Mouse (Mus musculus): ENCODE measurements around the gene Ppp2r5d.

Ppp2r5d gene

GRCm38 (mm10) chr17:46646322-46646662 is 58.6 kb downstream of the Ppp2r5d start:
- in situ Hi-C loops (cut with MboI, MseI), result loop anchor here (5.0 kb wide), 1 partner anchor 94 kb away; no protein-coding TSS in a partner anchor

GRCm38 (mm10) chr17:46645561-46646321 is 59.2 kb downstream of the Ppp2r5d start, which contains the start of the genes Klc4 and Mrpl2:
Gene Klc4, minus strand, starts transcription at chr17:46646022.
Gene Mrpl2, plus strand, starts transcription at chr17:46646229.
- in situ Hi-C loops (cut with MboI, MseI), result loop anchor here (5.0 kb wide), 1 partner anchor 93 kb away; no protein-coding TSS in a partner anchor

DNA sequence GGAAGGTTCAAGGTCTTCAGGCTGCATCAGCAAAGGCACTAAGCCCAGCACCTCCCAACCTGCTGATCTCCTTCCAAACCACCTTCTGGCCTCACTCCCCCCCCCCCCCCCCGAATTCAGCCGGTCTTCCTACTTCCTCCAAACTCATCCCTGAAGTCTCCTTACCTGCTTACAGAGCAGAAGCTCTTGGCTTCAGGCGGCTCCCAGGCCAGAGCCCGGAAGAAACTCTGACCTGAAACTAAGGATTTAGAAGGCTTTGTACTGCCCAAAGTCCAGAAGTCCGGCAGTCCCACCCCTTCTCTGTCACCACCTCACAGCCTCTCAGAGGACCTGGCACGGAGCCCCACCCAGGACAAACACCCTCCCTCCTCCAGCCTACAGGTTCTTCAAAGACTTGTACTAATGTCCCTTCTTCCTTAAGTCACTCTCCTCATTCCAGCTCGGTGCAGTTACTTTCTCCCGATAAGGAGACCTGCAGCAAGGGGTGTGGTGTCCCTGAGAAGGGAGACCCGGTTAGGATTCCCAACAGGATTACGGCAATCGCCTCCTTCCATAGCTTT is 59.9 kb downstream of the Ppp2r5d start:
- in situ Hi-C loops (cut with MboI, MseI), result loop anchor here (5.0 kb wide), 1 partner anchor 93 kb away; no protein-coding TSS in a partner anchor

- in situ Hi-C loops (cut with MboI, MseI), result no loop called here
Observed at GRCm38 (mm10) chr17:46644152-46644805, 60.6 kb downstream of the Ppp2r5d start.

DNA sequence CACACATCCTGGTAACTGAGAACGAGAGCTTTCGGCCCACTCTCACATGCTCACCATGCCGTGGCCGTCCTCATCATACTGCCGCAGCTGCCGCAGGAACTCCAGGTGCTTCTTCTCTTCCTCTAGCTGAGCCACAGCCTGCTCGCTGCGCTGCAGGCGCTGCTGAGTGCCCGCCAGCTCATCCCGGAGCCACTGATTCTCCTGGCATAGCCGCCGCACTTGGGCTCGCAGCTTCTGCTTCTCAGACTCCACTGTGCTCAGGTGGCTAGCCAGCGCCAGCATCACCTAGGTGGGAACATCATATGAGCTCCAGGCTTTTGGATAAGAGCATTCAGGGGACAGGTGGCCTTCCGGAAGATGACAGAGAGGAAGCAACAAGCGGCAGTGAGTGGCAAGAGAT is 62.9 kb downstream of the Ppp2r5d start:
- in situ Hi-C loops (cut with MboI, MseI), result no loop called here

- in situ Hi-C loops (cut with MboI, MseI), result no loop called here
Observed at GRCm38 (mm10) chr17:46639929-46640328, 65.0 kb downstream of the Ppp2r5d start.

DNA sequence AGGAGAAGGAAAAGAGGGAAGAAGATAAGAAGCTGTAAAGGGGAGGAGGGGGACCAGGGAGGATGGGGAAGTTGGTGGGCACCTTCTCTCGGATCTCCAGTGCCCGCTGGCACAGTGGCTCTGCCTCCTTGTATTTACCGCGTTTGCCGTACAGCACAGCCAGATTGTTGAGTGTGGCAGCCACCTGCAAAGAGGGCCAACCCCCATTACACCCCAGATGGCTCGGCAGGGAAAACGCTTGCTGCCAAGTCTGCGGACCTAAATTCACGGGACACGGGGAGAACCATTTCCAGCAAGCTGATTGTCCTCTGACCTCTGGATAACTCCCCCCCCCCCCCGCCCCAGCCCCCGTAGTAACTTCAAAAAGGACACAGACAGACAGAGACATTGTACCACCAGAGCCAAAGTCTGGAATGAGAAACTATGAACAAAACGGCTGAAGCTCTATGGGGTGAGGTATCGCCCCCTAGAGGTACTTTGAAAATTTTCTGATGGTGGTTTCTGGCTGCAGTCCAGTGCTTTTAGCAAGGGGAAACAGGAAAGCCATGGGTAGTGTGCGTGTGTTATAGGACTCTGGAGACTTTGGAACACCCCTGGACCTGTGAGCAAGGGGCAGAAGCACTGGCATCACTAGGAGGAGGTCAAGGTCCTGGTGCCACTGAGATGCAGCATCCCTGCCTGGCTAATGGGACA is 67.9 kb downstream of the Ppp2r5d start:
- in situ Hi-C loops (cut with MboI, MseI), result no loop called here

Data from T-helper 1 cell (primary cell).